Mouse (Mus musculus): ENCODE results near the gene Hist1h3g. TPM values are rescaled to one million over a fixed set of nuclear protein-coding genes. Genes with fewer than 3 reads are reported as not detected.
"Not testable (repeated sequence)": the region's sequence is repeated elsewhere in the genome, so short reads cannot be mapped to it uniquely, and the experiment has no call there.

Gene Hist1h3g
- polyA plus RNA-seq, 1 experiment: 0.92 TPM

- H3K4me1 ChIP-seq (ENCODE audit: control insufficient read depth, insufficient read depth, low read length); H3K27ac ChIP-seq (ENCODE audit: insufficient read depth, low read length): not testable (repeated sequence)
- TF ChIP-seq POLR2A (IDR thresholded peaks at IDR 0.05; ENCODE audit: extremely low read depth, insufficient read depth, low read length): peak; percentile 73; the same call in 1 of the 2 replicates
- H3K4me3 ChIP-seq (ENCODE audit: insufficient read depth, low read length): peak within 1 kb of the TSS; percentile 29
Measured at GRCm38 (mm10) chr13:23542999-23543607, 7.9 kb downstream of the Hist1h3g start, which contains the start of gene Hist1h2bh. Gene Hist1h2bh (minus strand): TSS chr13:23543392.

- peak within 1 kb of the TSS; percentile 29 for H3K4me3 ChIP-seq (ENCODE audit: insufficient read depth, low read length)
- peak; percentile 96 for TF ChIP-seq POLR2A (IDR thresholded peaks at IDR 0.05; ENCODE audit: extremely low read depth, insufficient read depth, low read length)
- TF ChIP-seq CTCF (IDR thresholded peaks at IDR 0.05; ENCODE audit: extremely low read depth, insufficient read depth, low read length): no peak
- H3K4me1 ChIP-seq (ENCODE audit: control insufficient read depth, insufficient read depth, low read length): no peaks in the 10 kb centered on the region
Measured at GRCm38 (mm10) chr13:23543965-23544786, 9.0 kb downstream of the Hist1h3g start, which contains the start of gene Hist1h3f. Gene Hist1h3f (plus strand): TSS chr13:23544052.

GRCm38 (mm10) chr13:23544787-23545120 lies 9.5 kb downstream of the Hist1h3g start:
- peak overlapping the region; percentile 29 for H3K4me3 ChIP-seq (ENCODE audit: insufficient read depth, low read length)
- not testable (repeated sequence) for H3K4me1 ChIP-seq (ENCODE audit: control insufficient read depth, insufficient read depth, low read length); H3K27ac ChIP-seq (ENCODE audit: insufficient read depth, low read length)

More at GRCm38 (mm10) chr13:23543965-23544786, 9.0 kb downstream of the Hist1h3g start, which contains the start of gene Hist1h3f:
- peak within 1 kb of the TSS; percentile 55; the same call in 1 of the 2 replicates for H3K27ac ChIP-seq (ENCODE audit: insufficient read depth, low read length)

GRCm38 (mm10) chr13:23546694-23547093 lies 11.5 kb downstream of the Hist1h3g start:
- TF ChIP-seq POLR2A (IDR thresholded peaks at IDR 0.05; ENCODE audit: extremely low read depth, insufficient read depth, low read length) (no peak), CTCF (IDR thresholded peaks at IDR 0.05; ENCODE audit: extremely low read depth, insufficient read depth, low read length) (no peak)
- Histone ChIP-seq H3K27ac (ENCODE audit: insufficient read depth, low read length) (no peak overlapping the region), H3K4me3 (ENCODE audit: insufficient read depth, low read length) (no peak overlapping the region), H3K4me1 (ENCODE audit: control insufficient read depth, insufficient read depth, low read length) (no peaks in the 10 kb centered on the region; the same call in 1 of the 2 replicates)

GRCm38 (mm10) chr13:23550761-23551145 lies 15.5 kb downstream of the Hist1h3g start:
- Histone ChIP-seq H3K4me1 (ENCODE audit: control insufficient read depth, insufficient read depth, low read length) (no peaks in the 10 kb centered on the region; the same call in 1 of the 2 replicates), H3K27ac (ENCODE audit: insufficient read depth, low read length) (peak overlapping the region; percentile 57; the same call in 1 of the 2 replicates), H3K4me3 (ENCODE audit: insufficient read depth, low read length) (peak overlapping the region; percentile 66)
- no peak for TF ChIP-seq POLR2A (IDR thresholded peaks at IDR 0.05; ENCODE audit: extremely low read depth, insufficient read depth, low read length)
- TF ChIP-seq CTCF (IDR thresholded peaks at IDR 0.05; ENCODE audit: extremely low read depth, insufficient read depth, low read length): no peak

- Histone ChIP-seq H3K27ac (ENCODE audit: insufficient read depth, low read length) (peak within 1 kb of the TSS; percentile 57; the same call in 1 of the 2 replicates), H3K4me3 (ENCODE audit: insufficient read depth, low read length) (peak within 1 kb of the TSS; percentile 66)
- H3K4me1 ChIP-seq (ENCODE audit: control insufficient read depth, insufficient read depth, low read length): not testable (repeated sequence)
- peak; percentile 96 for TF ChIP-seq POLR2A (IDR thresholded peaks at IDR 0.05; ENCODE audit: extremely low read depth, insufficient read depth, low read length)
Measured at GRCm38 (mm10) chr13:23551146-23551834, 16.1 kb downstream of the Hist1h3g start, which contains the start of gene Hist1h4f. Gene Hist1h4f (minus strand): TSS chr13:23551648.

GRCm38 (mm10) chr13:23551931-23552914 lies 17.0 kb downstream of the Hist1h3g start:
- Histone ChIP-seq H3K27ac (ENCODE audit: insufficient read depth, low read length) (no peak overlapping the region), H3K4me1 (ENCODE audit: control insufficient read depth, insufficient read depth, low read length) (no peaks in the 10 kb centered on the region; the same call in 1 of the 2 replicates), H3K4me3 (ENCODE audit: insufficient read depth, low read length) (peak overlapping the region; percentile 66; the same call in 1 of the 2 replicates)
- TF ChIP-seq CTCF (IDR thresholded peaks at IDR 0.05; ENCODE audit: extremely low read depth, insufficient read depth, low read length) (no peak), POLR2A (IDR thresholded peaks at IDR 0.05; ENCODE audit: extremely low read depth, insufficient read depth, low read length) (no peak)

GRCm38 (mm10) chr13:23552962-23553361 lies 17.7 kb downstream of the Hist1h3g start, which contains the start of gene Hist1h1d:
Gene Hist1h1d (plus strand): TSS chr13:23553262.
- no peak within 1 kb of the TSS for H3K27ac ChIP-seq (ENCODE audit: insufficient read depth, low read length)
- no peak for TF ChIP-seq POLR2A (IDR thresholded peaks at IDR 0.05; ENCODE audit: extremely low read depth, insufficient read depth, low read length)
- TF ChIP-seq CTCF (IDR thresholded peaks at IDR 0.05; ENCODE audit: extremely low read depth, insufficient read depth, low read length): no peak
- H3K4me1 ChIP-seq (ENCODE audit: control insufficient read depth, insufficient read depth, low read length): no peaks in the 10 kb centered on the region; the same call in 1 of the 2 replicates
- no peak within 1 kb of the TSS for H3K4me3 ChIP-seq (ENCODE audit: insufficient read depth, low read length)

Measured in cortical plate, adult 2 months (tissue).